Mouse (Mus musculus) hindbrain, embryonic 14.5 days (tissue): Measurements from ENCODE around the gene Lamb1. TPM values are rescaled to one million over a fixed set of nuclear protein-coding genes. Genes with fewer than 3 reads are reported as not detected.
A peak's percentile ranks its signal among the peaks of the same experiment; 100 is the strongest.

Experiments used
- ATAC-seq: fragments of 200-750 bp; cut with Nextera tagmentation; 2 replicates; pipeline ENCODE4 v1.8.0; 2017; ENCODE audit warnings: moderate number of reproducible peaks, mild to moderate bottlenecking, moderate TSS enrichment, moderate library complexity; ENCODE audit not compliant: low FRiP score
- DNase-seq: peaks from one replicate; pipeline ENCODE4 v3.0.0-alpha.2; 2015; ENCODE audit warnings: low spot score
- H3K27ac ChIP-seq: fragments of 300-500 bp; sonication (generic); 2 replicates; pipeline ENCODE4 v1.5.1; 2014; ENCODE audit warnings: mild to moderate bottlenecking, moderate library complexity
- H3K27me3 ChIP-seq: fragments of 300-500 bp; sonication (generic); 2 replicates; pipeline ENCODE4 v1.6.1; 2014; ENCODE audit warnings: mild to moderate bottlenecking, low read length, mixed read lengths; ENCODE audit not compliant: control insufficient read depth, insufficient read depth
- H3K36me3 ChIP-seq: fragments of 300-500 bp; sonication (generic); replicated peaks from 2 replicates; pipeline ENCODE4 v1.6.1; 2014; ENCODE audit not compliant: control insufficient read depth, insufficient read depth
- H3K4me1 ChIP-seq: fragments of 300-500 bp; sonication (generic); replicated peaks from 2 replicates; pipeline ENCODE4 v1.6.1; 2014; ENCODE audit warnings: antibody characterized with exemption, low read length, mixed read lengths; ENCODE audit not compliant: control insufficient read depth, insufficient read depth
- H3K4me2 ChIP-seq: fragments of 300-500 bp; sonication (generic); replicated peaks from 2 replicates; pipeline ENCODE4 v1.6.1; 2014; ENCODE audit warnings: mild to moderate bottlenecking, moderate library complexity
- H3K4me3 ChIP-seq: fragments of 300-500 bp; sonication (generic); replicated peaks from 2 replicates; pipeline ENCODE4 v1.5.1; 2014; ENCODE audit warnings: mild to moderate bottlenecking, low read length
- H3K9ac ChIP-seq: fragments of 300-500 bp; sonication (generic); 2 replicates; pipeline ENCODE4 v1.6.1; 2014
- H3K9me3 ChIP-seq: fragments of 300-500 bp; sonication (generic); 2 replicates; pipeline ENCODE4 v1.6.1; 2016; ENCODE audit warnings: low read length; ENCODE audit not compliant: control insufficient read depth
- WGBS: fragments of 180-500 bp; shearing (Covaris S2); extraction: QIAGEN DNeasy Blood & Tissue Kit; methylation state at CpG from one replicate; pipeline ENCODE4 v1.1.7; 2014; 5-methylcytosine and 5-hydroxymethylcytosine counted together
- polyA plus RNA-seq: library from polyadenylated mRNA; unstranded; fragments of >200 nt; fragmentation: Nextera tagmentation; extraction: Ambion mirVana; gene quantifications from 2 replicates; pipeline ENCODE4 v1.2.1, GENCODE M21; 2014

The Lamb1 gene
- polyA plus RNA-seq, 1 experiment from 2014 or later = 20.9 TPM

DNA sequence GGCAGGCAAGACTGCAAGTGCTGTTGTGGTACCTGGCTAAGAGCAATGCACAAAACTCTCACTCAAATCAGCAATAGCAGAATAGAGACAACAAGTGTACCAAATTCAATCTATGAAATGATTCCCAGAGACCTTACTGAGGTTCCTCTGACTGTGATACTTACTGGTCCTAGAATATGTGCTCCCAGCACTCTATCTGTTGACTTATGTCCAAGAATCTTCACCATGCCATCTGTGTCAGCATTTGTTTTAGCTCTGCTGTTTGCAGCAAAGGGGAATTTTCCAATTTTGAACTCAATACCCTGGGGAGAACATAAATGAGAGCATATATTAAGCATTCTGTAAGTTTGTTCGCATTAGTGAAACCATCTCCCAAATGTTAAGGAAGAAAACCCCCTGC, 68.2 kb downstream of the Lamb1 start:
- Histone ChIP-seq H3K4me2 (no peak overlapping the region), H3K9ac (no peak overlapping the region), H3K36me3 (peaks cover 84% of the 10 kb centered on the region), H3K27me3 (no peaks in the 10 kb centered on the region), H3K9me3 (no peaks in the 10 kb centered on the region), H3K4me1 (no peaks in the 10 kb centered on the region), H3K4me3 (no peak overlapping the region), H3K27ac (no peak overlapping the region)
- ATAC-seq (no peak), DNase-seq (no peak)
- 100% methylated on average over 1 of the region's 1 CpGs for WGBS

GRCm38 (mm10) chr12:31350191-31350943, 85.3 kb downstream of the Lamb1 start:
- Histone ChIP-seq H3K4me1 (peaks cover 12% of the 10 kb centered on the region), H3K9ac (peak overlapping the region; percentile 93), H3K36me3 (peaks cover 23% of the 10 kb centered on the region), H3K27me3 (no peaks in the 10 kb centered on the region), H3K4me2 (peak overlapping the region; percentile 90), H3K4me3 (peak overlapping the region; percentile 88), H3K27ac (no peak overlapping the region), H3K9me3 (no peaks in the 10 kb centered on the region)
- ATAC-seq (no peak), DNase-seq (no peak)
- 29% methylated on average over 15 of the region's 15 CpGs for WGBS

DNA sequence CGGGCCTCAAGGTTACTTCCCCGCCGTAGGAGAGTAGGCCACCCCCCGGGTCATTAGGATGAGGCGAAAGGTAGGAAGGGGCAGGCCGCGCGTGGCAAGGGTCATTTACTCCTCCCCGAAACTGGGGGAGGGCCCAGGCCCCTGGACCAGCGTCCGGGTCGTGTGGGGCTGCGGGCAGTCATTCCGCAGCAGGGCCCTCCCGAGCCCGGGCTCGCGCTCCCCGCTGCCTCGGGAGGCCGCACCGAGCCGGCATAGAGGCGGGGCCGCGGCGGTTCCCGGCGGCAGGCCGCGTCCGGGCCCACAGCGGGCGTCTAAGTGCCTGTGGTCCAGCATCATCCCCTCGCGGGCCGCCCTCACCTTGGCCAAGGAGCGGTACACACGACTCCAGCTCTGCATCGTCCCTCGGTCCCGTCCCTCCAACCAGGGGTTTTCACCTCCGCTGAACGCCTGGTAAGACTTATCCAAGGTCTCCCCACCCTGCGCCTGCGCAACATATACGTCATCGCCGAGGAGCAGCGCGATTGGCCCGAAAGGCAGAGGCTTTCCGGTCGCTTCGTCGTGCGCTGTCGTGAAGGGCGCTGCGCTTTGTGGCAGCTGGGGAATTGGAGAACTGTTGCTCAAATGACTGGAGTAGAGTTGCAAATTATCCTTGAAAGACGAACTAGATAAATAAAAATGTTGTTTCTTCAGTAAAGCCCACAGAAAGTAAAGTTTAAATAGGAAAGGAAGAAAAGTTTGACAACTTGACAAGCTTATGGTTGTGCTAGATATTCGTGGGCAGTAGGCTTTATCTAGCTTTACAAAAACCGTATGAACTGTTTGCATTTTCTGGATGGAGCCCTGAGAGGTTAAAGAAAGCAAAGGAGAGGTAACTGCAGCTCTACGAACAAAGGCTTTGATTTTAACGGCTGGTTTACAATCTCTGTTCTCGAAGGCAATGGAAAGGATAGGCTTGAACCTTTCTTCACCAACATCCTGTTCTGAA, 86.2 kb downstream of the Lamb1 start, which contains the start of gene Dld:
Dld (minus strand) TSS at position 510 of the 985 bp plus-strand sequence.
- Histone ChIP-seq H3K27ac (peak within 1 kb of the TSS; percentile 78), H3K4me1 (peaks cover 12% of the 10 kb centered on the region), H3K9ac (peak within 1 kb of the TSS; percentile 93), H3K4me3 (peak within 1 kb of the TSS; percentile 88), H3K9me3 (no peaks in the 10 kb centered on the region), H3K4me2 (peak within 1 kb of the TSS; percentile 90), H3K27me3 (no peaks in the 10 kb centered on the region), H3K36me3 (peaks cover 23% of the 10 kb centered on the region)
- DNase-seq (peak; percentile 97), ATAC-seq (peak; percentile 100)
- 5% methylated on average over 66 of the region's 66 CpGs for WGBS

GRCm38 (mm10) chr12:31366428-31366827, 101.4 kb downstream of the Lamb1 start:
- H3K9ac ChIP-seq = no peak overlapping the region
- ATAC-seq = no peak

DNA sequence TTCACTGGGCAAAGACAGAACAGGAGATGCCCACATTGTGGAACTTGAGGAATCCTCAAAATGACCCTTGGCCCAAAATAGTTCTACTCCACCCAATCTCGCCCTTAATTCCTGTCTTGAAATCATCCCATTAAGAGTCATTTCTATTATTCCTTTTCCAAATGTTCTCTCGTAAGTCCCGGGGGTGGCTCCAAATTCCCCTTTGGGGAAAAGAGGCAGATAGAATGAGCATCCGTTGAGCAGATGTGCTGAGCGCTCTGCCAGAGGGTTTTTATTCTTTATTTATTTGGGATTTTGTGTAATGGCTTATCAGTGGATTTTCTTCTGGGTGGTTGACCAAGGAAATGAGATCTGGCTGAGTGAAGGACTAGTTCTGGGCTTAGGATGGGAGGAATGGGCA, 102.7 kb downstream of the Lamb1 start:
- Histone ChIP-seq H3K4me3 (no peak overlapping the region), H3K36me3 (no peaks in the 10 kb centered on the region), H3K27me3 (no peaks in the 10 kb centered on the region), H3K27ac (no peak overlapping the region), H3K9ac (no peak overlapping the region), H3K4me2 (no peak overlapping the region), H3K9me3 (no peaks in the 10 kb centered on the region), H3K4me1 (no peaks in the 10 kb centered on the region)
- ATAC-seq = no peak
- no peak for DNase-seq
- 83% methylated on average over 5 of the region's 5 CpGs for WGBS

More at GRCm38 (mm10) chr12:31366428-31366827, 101.4 kb downstream of the Lamb1 start:
- no peak for DNase-seq
- H3K36me3 ChIP-seq = no peaks in the 10 kb centered on the region
- WGBS = 54% methylated on average over 3 of the region's 3 CpGs
- H3K27ac ChIP-seq = no peak overlapping the region
- no peaks in the 10 kb centered on the region for H3K4me1 ChIP-seq
- H3K4me2 ChIP-seq = no peak overlapping the region
- H3K4me3 ChIP-seq = no peak overlapping the region
- H3K9me3 ChIP-seq = no peaks in the 10 kb centered on the region
- no peaks in the 10 kb centered on the region for H3K27me3 ChIP-seq

DNA sequence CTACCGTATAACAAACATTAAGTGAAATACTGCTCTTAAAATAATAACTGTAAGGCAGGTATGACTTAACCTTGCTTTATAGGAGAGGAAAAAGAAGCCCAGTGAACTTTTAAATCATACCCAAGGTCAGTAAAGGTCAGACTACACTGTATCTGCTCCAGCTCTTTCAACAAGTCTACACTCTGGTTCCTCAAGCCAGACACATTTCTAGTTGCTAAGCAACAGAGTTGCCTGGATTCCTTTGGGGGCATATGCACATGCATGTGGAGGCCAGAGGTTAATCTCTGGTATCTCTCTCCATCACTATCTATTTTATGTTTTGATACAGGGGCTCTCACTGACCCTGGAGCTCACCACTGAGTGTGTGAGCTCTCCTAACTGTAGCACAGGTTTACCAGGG, 104.1 kb downstream of the Lamb1 start:
- DNase-seq (no peak), ATAC-seq (no peak)
- 97% methylated on average over 1 of the region's 1 CpGs for WGBS

DNA sequence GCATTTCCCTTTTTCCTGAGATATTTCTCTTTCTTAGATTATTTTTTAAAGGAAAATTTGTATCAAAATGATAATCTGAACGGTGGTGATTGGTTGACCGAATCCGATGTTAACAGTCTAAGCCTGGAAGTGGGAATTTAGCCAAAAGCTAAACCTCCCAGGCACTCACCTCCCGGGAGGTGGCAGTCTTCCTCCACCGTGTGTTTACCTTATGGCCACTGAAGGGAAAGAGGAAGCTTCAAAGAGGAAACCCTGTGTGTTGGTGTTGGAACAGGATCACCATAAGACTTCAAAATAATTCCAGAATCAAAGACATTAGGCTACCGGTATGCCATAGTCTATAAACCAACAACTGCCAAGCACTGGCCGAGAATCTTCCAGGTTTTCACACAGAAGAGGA, 104.6 kb downstream of the Lamb1 start:
- WGBS = 91% methylated on average over 7 of the region's 7 CpGs
- ATAC-seq = no peak

More for the DNA sequence above, 104.1 kb downstream of the Lamb1 start:
- Histone ChIP-seq H3K27me3 (no peaks in the 10 kb centered on the region), H3K9ac (no peak overlapping the region), H3K9me3 (no peaks in the 10 kb centered on the region), H3K27ac (no peak overlapping the region), H3K36me3 (no peaks in the 10 kb centered on the region), H3K4me3 (no peak overlapping the region), H3K4me2 (no peak overlapping the region), H3K4me1 (no peaks in the 10 kb centered on the region)

GRCm38 (mm10) chr12:31374603-31375282, 109.7 kb downstream of the Lamb1 start:
- 35% methylated on average over 9 of the region's 9 CpGs for WGBS
- H3K27ac ChIP-seq = no peak overlapping the region
- DNase-seq (peak; percentile 88), ATAC-seq (peak; percentile 85)
- no peaks in the 10 kb centered on the region for H3K27me3 ChIP-seq
- no peak overlapping the region for H3K4me3 ChIP-seq
- H3K9ac ChIP-seq = 0 out of 2 replicates have a peak overlapping the region, but pooled peaks have one; percentile 40
- H3K4me2 ChIP-seq = peak overlapping the region; percentile 43
- H3K9me3 ChIP-seq = no peaks in the 10 kb centered on the region
- H3K36me3 ChIP-seq = no peaks in the 10 kb centered on the region
- H3K4me1 ChIP-seq = no peaks in the 10 kb centered on the region

More for the DNA sequence above, 104.6 kb downstream of the Lamb1 start:
- H3K36me3 ChIP-seq = no peaks in the 10 kb centered on the region
- no peak overlapping the region for H3K4me3 ChIP-seq
- H3K27me3 ChIP-seq = no peaks in the 10 kb centered on the region
- DNase-seq = no peak
- no peak overlapping the region for H3K9ac ChIP-seq
- no peaks in the 10 kb centered on the region for H3K9me3 ChIP-seq
- H3K4me1 ChIP-seq = no peaks in the 10 kb centered on the region
- no peak overlapping the region for H3K4me2 ChIP-seq
- H3K27ac ChIP-seq = no peak overlapping the region

- 0 out of 2 replicates have a peak, but pooled peaks have one; percentile 1 for ATAC-seq
- Histone ChIP-seq H3K27me3 (no peaks in the 10 kb centered on the region), H3K9me3 (no peaks in the 10 kb centered on the region), H3K4me3 (no peak overlapping the region), H3K4me2 (no peak overlapping the region), H3K36me3 (no peaks in the 10 kb centered on the region), H3K27ac (no peak overlapping the region), H3K4me1 (no peaks in the 10 kb centered on the region), H3K9ac (no peak overlapping the region)
- no peak for DNase-seq
- 78% methylated on average over 4 of the region's 4 CpGs for WGBS
These were observed 110.2 kb downstream of the Lamb1 start for GRCm38 (mm10) chr12:31375283-31375615.
